Mouse (Mus musculus) A20 (cell line): ENCODE data around the gene Nanos2.

Experiments used
- DNase-seq: peaks from one replicate; pipeline ENCODE4 v3.0.0-alpha.2; 2011; ENCODE audit warnings: low read depth, low spot score

Gene Nanos2

GRCm38 (mm10) chr7:18987100-18987499 lies at the start of gene Nanos2:
Gene Nanos2 (plus strand): TSS chr7:18987400.
- no peak for DNase-seq

DNA sequence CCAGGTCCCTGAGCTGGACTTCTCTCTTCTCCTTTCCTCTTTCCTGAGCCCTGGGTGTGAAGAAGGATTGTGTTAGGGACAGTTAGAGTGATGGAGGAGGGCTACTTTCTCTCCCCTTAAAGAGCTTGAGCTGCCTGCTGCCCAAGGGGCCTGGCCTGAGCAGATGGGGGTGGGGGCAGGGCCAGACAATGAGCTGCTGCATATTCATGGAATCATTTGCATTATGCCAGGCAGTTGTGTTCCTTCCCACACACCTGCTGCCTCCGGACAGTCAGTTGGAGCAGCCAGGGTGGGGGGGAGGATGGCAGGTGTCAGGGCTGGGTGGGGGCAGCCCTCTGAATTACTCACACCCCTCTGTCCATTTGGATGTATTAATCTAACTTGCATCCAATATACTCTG lies 44.8 kb upstream of the Nanos2 start:
- DNase-seq, result peak; percentile 15

DNA sequence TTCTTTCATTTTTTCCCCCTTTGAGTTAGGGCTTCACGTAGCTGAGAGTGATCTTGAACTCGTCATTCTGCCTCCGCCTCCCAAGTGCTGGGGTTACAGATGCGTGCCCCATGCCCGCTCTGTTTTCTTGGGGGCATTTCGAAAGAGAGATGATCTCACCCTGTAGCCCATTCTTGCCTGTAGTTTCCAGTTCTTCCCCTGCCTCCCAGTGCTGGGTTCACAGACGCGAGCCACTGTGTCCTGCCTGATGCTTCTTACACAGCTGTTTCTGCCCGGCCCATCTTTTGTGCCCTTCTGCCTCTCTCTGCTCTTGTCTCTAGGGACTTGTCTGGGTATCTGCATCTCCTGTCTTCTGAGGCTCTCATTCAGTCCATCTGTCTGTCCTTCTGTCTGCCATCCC lies 44.4 kb upstream of the Nanos2 start:
- DNase-seq, result no peak

DNA sequence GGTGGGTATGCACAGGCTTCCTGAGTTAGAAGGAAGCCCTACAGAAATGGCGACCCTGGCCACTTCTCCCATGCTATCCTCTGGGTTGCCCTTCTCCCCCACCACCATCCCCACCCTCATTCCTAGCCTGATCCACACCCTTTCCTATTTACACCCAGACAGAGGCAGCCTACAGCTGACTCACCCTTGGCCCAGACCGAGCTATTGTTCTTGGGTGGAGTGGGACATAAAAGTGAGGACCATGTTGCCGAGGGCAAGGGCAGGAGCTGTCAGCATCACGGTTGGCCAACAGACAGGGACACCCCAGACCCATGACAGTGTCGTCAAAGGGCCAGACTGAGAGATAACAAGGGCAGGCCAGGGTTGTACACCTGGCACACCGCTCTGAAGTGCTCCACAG lies 39.0 kb upstream of the Nanos2 start:
- DNase-seq, result no peak

DNA sequence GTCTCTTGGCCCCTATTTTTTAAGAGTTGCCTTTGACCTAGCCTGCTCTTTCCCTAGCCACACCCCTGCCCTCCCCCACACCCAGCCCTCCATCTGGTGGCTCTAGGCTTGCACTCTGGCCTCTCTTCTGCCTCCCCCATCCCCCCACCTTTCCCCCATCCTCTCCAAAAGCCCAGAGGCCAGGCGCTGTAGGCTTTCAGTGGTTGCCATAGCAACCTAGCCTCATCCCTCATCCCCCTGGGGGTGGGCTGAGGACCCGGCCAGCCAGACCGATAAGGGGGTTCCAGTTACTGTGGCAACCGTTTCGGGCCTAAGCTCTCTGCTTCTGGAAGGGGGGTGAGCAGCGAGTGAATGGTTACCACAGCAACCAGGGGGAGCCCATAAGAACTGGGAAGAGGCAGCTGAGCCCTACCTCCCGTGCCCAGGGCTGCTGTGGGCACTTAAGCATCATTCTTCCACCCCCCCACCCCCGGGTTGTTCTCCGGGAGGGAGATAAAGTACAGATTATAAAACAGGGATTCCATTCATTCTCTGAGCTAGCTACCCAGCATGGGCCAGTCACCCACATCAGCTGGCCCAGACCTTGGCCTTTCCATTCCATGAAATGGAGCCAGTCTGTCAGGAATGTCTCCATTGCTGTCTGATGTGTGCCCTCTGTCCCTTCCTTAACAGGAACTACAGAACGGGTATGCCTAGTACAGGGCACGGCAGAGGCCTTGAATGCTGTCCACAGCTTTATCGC lies 37.2 kb upstream of the Nanos2 start:
- no peak for DNase-seq

DNA sequence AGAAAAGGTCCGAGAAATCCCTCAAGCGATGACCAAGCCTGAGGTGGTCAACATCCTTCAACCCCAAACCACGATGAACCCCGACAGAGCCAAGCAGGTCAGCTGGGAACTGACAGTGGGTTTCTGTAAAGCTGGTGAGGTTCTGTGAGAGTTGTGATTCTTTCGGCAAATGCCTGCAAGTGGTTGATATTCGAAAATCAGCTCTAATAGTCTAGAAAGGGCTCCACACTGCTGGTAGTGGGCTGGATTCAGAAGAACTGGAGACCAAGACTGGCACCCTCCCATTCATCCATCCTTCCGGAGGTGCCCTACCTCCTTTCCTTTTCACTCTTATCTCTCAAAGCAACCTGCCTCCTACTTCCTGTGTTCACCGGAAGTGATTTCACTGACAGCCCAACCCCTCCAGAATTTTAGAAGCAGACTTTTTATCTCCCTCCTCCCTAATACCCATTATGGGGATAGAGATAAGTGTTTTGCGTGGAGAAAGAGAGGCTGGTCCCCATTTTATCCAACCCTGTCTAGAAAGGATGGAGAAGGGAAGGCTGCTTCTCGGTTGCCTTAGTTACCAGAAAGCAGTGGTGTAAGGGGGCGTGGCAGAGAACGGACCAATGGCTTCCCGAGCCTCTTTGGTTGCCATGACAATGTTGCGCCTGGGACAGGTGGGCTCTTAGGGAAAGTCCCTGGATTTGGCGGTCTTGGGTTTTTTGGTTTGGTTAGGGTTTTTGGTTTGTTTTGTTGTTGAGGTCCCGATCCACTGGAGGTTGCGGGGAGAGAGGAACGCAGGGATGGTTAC lies 36.5 kb upstream of the Nanos2 start:
- DNase-seq, result peak; percentile 34

DNA sequence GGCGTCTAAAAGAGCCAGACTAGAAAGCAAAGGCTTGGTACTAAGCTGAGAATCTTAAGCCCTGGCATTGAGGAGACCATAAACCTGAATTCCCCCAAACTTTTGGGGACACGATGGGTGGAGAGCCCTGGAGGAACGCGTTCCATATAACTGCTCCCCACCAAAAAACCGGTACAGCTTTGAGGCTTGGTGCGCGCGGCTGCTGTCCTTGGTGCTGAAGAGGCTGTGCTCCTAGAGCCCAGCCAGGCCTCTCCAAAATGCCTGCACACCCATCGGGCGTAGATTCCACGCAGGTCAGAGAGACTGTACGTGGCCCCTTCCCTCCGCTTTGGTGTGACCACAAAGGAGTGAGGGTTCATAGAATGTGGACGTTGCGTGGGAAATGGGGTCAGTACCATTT lies 35.8 kb upstream of the Nanos2 start:
- peak; percentile 53 for DNase-seq

DNA sequence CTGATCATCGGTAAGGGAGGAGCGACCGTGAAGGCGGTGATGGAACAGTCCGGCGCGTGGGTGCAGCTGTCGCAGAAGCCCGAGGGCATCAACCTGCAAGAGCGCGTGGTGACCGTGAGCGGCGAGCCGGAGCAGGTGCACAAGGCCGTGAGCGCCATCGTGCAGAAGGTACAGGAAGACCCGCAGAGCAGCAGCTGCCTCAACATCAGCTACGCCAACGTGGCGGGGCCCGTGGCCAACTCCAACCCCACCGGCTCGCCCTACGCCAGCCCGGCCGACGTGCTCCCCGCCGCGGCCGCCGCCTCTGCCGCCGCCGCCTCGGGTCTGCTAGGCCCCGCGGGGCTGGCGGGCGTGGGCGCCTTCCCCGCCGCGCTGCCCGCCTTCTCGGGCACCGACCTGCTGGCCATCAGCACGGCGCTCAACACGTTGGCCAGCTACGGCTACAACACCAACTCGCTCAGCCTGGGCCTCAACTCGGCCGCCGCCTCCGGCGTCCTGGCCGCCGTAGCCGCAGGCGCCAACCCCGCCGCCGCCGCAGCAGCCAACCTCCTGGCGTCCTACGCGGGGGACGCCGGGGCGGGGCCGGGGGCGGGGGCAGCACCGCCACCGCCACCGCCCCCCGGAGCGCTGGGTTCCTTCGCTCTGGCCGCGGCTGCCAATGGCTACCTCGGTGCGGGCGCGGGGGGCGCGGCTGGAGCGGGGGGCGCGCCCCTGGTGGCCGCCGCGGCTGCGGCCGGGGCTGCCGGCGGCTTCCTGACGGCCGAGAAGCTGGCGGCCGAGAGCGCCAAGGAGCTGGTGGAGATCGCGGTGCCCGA lies 29.4 kb upstream of the Nanos2 start:
- DNase-seq, result peak; percentile 81

GRCm38 (mm10) chr7:18958384-18958766 lies 28.8 kb upstream of the Nanos2 start:
- DNase-seq, result no peak

GRCm38 (mm10) chr7:18959446-18959845 lies 27.8 kb upstream of the Nanos2 start:
- DNase-seq, result no peak

DNA sequence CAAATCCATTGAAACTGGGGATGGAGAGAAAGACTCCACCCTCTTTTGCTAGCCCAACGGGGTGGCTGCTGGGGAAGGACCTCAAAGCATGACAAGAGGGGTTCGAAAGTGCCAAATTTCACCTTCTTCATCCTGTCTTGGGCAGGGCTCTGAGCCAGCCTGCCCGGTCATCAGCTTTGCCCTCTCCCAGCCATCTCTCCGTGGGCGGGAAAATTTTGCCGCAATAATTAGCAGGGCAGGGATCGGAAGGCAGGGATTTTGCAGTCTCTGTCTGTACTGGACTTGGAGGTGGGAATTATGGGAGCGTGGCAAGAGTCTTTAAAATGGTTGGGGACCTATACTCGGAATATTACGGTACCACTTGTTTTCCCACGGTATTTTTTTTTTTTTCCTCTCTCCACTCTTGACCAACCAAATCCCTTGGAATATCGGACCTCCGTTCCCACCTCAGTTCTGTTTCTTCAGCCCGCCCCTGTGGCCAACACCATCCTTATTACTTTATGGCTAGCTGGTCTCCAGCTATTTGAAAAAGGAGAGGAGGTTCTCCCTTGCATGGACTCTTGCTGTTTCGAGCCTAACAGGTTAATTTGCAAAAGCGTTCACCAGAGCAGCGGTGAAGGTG lies 24.9 kb upstream of the Nanos2 start:
- DNase-seq, result no peak

DNA sequence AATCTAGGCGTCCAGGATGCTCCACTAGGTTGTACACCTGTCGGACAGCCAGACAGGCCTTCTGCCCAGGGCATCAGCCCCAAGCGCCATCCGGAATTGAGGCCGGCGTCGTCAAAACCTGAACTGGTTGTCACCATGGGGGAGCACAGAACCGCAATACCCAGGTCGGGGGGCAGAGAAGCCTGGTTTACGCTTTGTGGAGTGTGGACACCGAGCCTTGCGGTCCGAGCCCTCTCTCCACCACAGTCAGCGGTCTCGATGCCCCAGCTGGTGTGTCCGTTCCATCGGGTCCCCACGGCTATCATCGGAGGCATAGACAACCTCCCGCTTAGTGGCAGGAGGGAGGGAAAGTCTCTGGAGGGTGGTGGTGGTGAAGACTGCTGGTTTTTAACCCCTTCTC lies 24.4 kb upstream of the Nanos2 start:
- no peak for DNase-seq

DNA sequence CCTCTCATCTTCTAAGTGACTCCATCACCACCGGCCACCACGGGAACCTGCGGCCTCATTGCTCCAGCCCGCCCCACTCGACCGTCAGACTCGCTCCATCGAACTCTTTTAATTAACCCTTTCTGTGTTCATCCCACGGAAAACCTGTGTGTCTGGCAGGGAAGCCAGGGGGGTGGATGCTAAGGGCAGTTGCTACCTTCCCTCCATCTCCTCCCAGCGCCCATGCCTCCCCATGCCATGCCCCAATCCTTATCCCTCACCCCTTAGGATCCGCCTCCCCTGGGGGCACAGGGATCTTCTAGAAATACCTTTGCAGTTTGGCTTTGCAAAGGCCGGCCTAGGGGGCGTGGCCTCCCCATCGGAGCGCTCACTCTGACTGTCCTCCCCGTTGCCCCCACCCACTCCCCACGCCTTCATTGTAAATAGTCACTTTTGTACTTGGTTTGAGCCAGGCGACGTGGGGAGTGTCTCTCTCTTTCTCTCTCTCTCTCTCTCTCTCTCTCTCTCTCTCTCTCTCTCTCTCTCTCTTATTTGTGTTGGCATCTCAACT lies 23.8 kb upstream of the Nanos2 start:
- DNase-seq, result no peak

DNA sequence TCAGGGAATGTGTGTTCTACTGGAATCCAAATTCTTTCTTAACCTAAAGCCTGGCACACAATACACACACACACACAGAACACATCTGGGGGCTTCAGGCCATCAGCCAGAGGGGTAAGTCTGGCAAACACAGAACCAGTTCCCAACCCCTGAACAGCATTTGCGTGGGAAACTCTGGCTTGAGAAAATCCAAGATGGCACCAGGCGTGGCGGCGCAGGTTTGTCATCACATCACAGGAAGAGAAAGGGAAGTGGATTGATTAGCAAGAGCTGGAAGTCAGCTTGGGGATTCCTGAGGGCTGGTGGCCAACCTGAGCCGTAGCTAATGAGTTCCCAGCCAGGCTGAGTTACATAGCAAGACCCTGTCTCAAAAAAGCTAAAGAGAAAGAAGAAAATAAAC lies 21.9 kb upstream of the Nanos2 start:
- no peak for DNase-seq

GRCm38 (mm10) chr7:18967603-18968002 lies 19.6 kb upstream of the Nanos2 start:
- no peak for DNase-seq

DNA sequence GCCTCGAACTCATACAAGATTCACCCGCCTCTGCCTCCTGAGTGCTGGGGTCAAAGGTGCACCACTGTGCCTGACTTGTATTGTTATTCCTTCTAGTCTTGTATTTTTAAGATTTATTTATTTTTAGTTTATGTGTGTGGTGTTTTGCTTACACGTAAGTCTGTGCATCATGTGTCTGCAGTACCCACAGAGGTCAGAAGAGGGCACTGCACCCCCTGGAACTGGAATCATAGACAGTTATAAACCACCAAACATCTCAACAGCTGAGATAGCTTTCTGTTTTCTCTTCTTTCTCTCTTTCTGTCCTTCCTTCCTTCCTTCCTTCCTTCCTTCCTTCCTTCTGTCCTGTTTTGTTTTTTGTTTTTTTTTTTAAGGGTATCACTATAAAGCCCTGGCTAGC lies 16.2 kb upstream of the Nanos2 start:
- peak; percentile 46 for DNase-seq

DNA sequence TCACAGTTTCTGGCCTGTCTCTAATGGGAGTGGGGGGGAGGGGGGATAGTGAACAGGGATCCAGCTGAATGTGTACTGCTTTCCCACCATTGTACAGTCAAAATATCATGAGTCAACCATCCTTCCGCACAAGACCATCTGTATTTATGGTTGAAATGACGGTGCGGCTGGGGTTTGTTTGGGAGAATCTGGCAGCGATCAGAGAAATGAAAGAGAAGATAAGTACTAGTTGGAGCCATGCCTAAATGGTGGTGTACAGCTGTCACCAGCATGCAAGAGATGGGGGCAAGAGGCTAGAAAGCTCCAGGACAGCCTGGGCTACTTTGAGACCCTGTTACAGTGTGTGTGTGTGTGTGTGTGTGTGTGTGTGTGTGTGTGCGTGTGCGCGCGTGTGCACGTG lies 8.8 kb upstream of the Nanos2 start:
- no peak for DNase-seq

- DNase-seq, result no peak
These were observed 697 bp upstream of the Nanos2 start for GRCm38 (mm10) chr7:18986503-18986902.

- DNase-seq, result no peak
These were observed 547 bp downstream of the Nanos2 start for GRCm38 (mm10) chr7:18987747-18988146.

DNA sequence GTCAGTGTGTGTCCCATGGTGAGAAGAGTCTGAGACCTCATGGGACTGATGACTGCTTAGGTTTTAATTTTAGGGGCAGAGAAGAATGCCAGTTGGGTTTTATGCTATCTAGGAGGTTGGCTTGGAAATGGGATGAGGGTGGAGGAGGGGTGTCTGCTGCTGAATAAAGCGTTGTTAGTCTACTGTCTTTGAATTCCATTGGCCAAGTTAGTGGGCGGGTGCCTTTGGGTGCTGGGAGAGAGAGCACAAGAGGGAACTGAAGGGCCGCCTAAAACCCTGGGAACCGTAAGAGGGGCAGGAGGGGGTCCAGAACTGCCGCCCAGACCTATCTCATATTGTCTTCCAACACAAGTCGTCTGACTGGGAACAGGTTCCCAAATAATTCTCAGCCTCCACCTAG lies 1.6 kb downstream of the Nanos2 start:
- no peak for DNase-seq

GRCm38 (mm10) chr7:18989995-18990394 lies 2.8 kb downstream of the Nanos2 start:
- DNase-seq, result no peak
